Mouse (Mus musculus) G1E (cell line): ENCODE results near the gene Hipk1. TPM values are rescaled to one million over a fixed set of nuclear protein-coding genes. Genes with fewer than 3 reads are reported as not detected.
A peak's percentile ranks its signal among the peaks of the same experiment; 100 is the strongest.

Experiments used
- ATAC-seq: 2 replicates; pipeline ENCODE4 v1.8.0; 2016; ENCODE audit warnings: mild to moderate bottlenecking; ENCODE audit not compliant: insufficient number of reproducible peaks, poor library complexity, low FRiP score, severe bottlenecking; ENCODE audit errors: extremely low read depth
- DNase-seq: peaks from one replicate; pipeline ENCODE4 v3.0.0; 2012; ENCODE audit warnings: low spot score
- H3K27me3 ChIP-seq: 2 replicates; pipeline ENCODE4 v1.6.1; 2012; ENCODE audit warnings: mild to moderate bottlenecking, low read length, inconsistent platforms; ENCODE audit not compliant: insufficient read depth
- H3K36me3 ChIP-seq: replicated peaks from 2 replicates; pipeline ENCODE3; 2012; ENCODE audit warnings: mild to moderate bottlenecking, inconsistent platforms
- H3K4me1 ChIP-seq: 2 replicates; pipeline ENCODE4 v1.6.1; 2012; ENCODE audit warnings: low read depth, low read length, inconsistent platforms, mixed read lengths; ENCODE audit not compliant: insufficient read depth
- H3K4me3 ChIP-seq: 2 replicates; pipeline ENCODE4 v1.5.1; 2012; ENCODE audit warnings: low read depth, mild to moderate bottlenecking, inconsistent platforms, low read length, moderate library complexity, mixed read lengths
- H3K9me3 ChIP-seq: replicated peaks from 2 replicates; pipeline ENCODE4 v1.6.1; 2012; ENCODE audit warnings: inconsistent platforms
- CTCF ChIP-seq: IDR thresholded peaks from 2 replicates; pipeline ENCODE4 v1.5.1; 2012; ENCODE audit warnings: low read depth, low read length, inconsistent platforms, mixed read lengths
- GATA1 ChIP-seq: IDR thresholded peaks from 2 replicates; pipeline ENCODE4 v1.6.1; 2012; ENCODE audit warnings: borderline replicate concordance, low read length, inconsistent platforms, mixed read lengths
- GATA2 ChIP-seq: IDR thresholded peaks from 2 replicates; pipeline ENCODE4 v1.6.1; 2012; ENCODE audit warnings: low read depth, low read length, inconsistent platforms, borderline replicate concordance
- POLR2AphosphoS5 ChIP-seq: IDR thresholded peaks from 2 replicates; pipeline ENCODE4 v1.6.1; 2012; ENCODE audit warnings: low read depth, low read length, inconsistent platforms; ENCODE audit not compliant: insufficient replicate concordance
- TAL1 ChIP-seq: conservative IDR thresholded peaks from 2 replicates; pipeline ENCODE4 v1.6.1; 2012; ENCODE audit warnings: low read depth, low read length, inconsistent platforms, mixed read lengths
- polyA plus RNA-seq: library from polyadenylated mRNA; stranded (reverse); fragments of >175 nt; gene quantifications from 2 replicates; pipeline ENCODE4 v1.2.3, GENCODE M21; 2012
- total RNA-seq, 2 experiments: library from RNA; stranded (forward) in 1 of 2; stranded (reverse) in 1 of 2; fragments of 200-1000 nt in 1 of 2; fragments of >200 nt in 1 of 2; fragmentation: Nextera tagmentation in 1 of 2; gene quantifications; 2 replicates each; pipeline ENCODE4 v1.2.3; 2014 to 2017

The Hipk1 gene
- total and polyA plus RNA-seq, 3 experiments: 42.6 to 188 (median 57.5) TPM

- no peaks in the 10 kb centered on the region for H3K9me3 ChIP-seq
- peaks cover 5% of the 10 kb centered on the region; the same call in 1 of the 2 replicates for H3K27me3 ChIP-seq
- peaks cover 73% of the 10 kb centered on the region for H3K36me3 ChIP-seq
- TF ChIP-seq GATA2 (no peak), POLR2AphosphoS5 (no peak), CTCF (no peak), GATA1 (no peak), TAL1 (no peak)
- peaks cover 16% of the 10 kb centered on the region for H3K4me1 ChIP-seq
- ATAC-seq (no peak), DNase-seq (no peak)
- no peak within 1 kb of the TSS; the same call in 1 of the 2 replicates for H3K4me3 ChIP-seq
These were observed 52.0 kb downstream of the Hipk1 start, which contains the start of gene Gm10964 for GRCm38 (mm10) chr3:103739329-103739728. Gm10964 (plus strand) TSS chr3:103739366.

GRCm38 (mm10) chr3:103737778-103738571 is 53.4 kb downstream of the Hipk1 start, which contains the start of gene Olfml3:
Olfml3 (minus strand) TSS chr3:103738001.
- DNase-seq (peak; percentile 47), ATAC-seq (no peak; the same call in 1 of the 2 replicates)
- no peak for TF ChIP-seq GATA1
- peak; percentile 42; the same call in 1 of the 2 replicates for TF ChIP-seq CTCF
- peaks cover 11% of the 10 kb centered on the region; the same call in 1 of the 2 replicates for H3K27me3 ChIP-seq
- peaks cover 16% of the 10 kb centered on the region for H3K4me1 ChIP-seq
- H3K9me3 ChIP-seq: no peaks in the 10 kb centered on the region
- H3K36me3 ChIP-seq: peaks cover 59% of the 10 kb centered on the region
- H3K4me3 ChIP-seq: no peak within 1 kb of the TSS; the same call in 1 of the 2 replicates

- ATAC-seq: no peak
- peaks cover 16% of the 10 kb centered on the region for H3K4me1 ChIP-seq
- H3K9me3 ChIP-seq: no peaks in the 10 kb centered on the region
- no peak overlapping the region for H3K4me3 ChIP-seq
- TF ChIP-seq POLR2AphosphoS5 (no peak), CTCF (no peak), TAL1 (no peak), GATA1 (no peak), GATA2 (no peak)
- H3K27me3 ChIP-seq: peaks cover 11% of the 10 kb centered on the region; the same call in 1 of the 2 replicates
- no peak for DNase-seq
- H3K36me3 ChIP-seq: peaks cover 53% of the 10 kb centered on the region
These were observed 54.2 kb downstream of the Hipk1 start for GRCm38 (mm10) chr3:103737061-103737754.

GRCm38 (mm10) chr3:103735776-103736600 is 55.4 kb downstream of the Hipk1 start:
- Histone ChIP-seq H3K36me3 (peaks cover 43% of the 10 kb centered on the region), H3K4me1 (peaks cover 16% of the 10 kb centered on the region), H3K4me3 (no peak overlapping the region), H3K9me3 (no peaks in the 10 kb centered on the region), H3K27me3 (peaks cover 15% of the 10 kb centered on the region; the same call in 1 of the 2 replicates)
- ATAC-seq: no peak
- TF ChIP-seq POLR2AphosphoS5 (no peak), CTCF (no peak), GATA2 (no peak), TAL1 (no peak), GATA1 (no peak)
- DNase-seq: no peak

GRCm38 (mm10) chr3:103734696-103735519 is 56.5 kb downstream of the Hipk1 start:
- H3K4me3 ChIP-seq: no peak overlapping the region
- H3K4me1 ChIP-seq: peaks cover 16% of the 10 kb centered on the region
- no peak for DNase-seq

More at GRCm38 (mm10) chr3:103734696-103735519, 56.5 kb downstream of the Hipk1 start:
- Histone ChIP-seq H3K27me3 (peaks cover 15% of the 10 kb centered on the region; the same call in 1 of the 2 replicates), H3K36me3 (peaks cover 35% of the 10 kb centered on the region), H3K9me3 (no peaks in the 10 kb centered on the region)
- no peak for ATAC-seq
- TF ChIP-seq TAL1 (no peak), CTCF (no peak), POLR2AphosphoS5 (no peak), GATA1 (no peak)
